Comparison of ENCODE assay signal across 11 mouse cellular contexts in the genomic region with DNA sequence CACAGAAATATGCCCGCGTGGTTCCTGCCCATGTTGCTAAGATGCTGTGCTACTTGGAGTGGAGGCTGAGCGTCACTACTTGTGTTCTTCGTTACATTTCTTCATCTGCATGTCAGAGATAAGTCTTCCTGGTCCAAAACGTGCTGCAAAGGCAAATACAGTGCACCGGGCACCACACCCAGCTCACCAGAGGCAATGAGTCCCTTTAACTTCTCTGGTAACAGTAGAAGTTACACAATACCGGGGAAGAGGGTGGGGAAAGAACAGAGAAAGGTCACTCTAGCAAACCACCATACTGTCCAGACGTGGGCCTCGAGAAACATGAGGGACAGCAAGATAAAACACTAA.
DNase-seq lines count a peak whose midpoint lies in the region; ATAC-seq and TF ChIP-seq lines count a peak whose summit lies in the region.
"Had no signal": no experiment of that assay in that cellular context is flagged by ENCODE, and none has a peak within 500 bp of the region (broad histone marks: within the 10 kb centered on the region; RNA-seq: fewer than 3 reads in every experiment).

No protein-coding gene starts in this region.

- no peak for ATAC-seq in midbrain, postnatal 0 days (ENCODE audit: low FRiP score)
- peak; percentile 94 for ATAC-seq in erythroid progenitor cell, adult 5-6 weeks (replicated peaks; ENCODE audit: low FRiP score, poor library complexity, severe bottlenecking)
- ATAC-seq in liver, embryonic 14.5 days (ENCODE audit: insufficient read depth): peak; percentile 86
- ATAC-seq in stomach, postnatal 0 days (ENCODE audit: low FRiP score, low TSS enrichment): peak; percentile 46; the same call in 1 of the 2 replicates
- ATAC-seq: Patski had no signal

- peak; percentile 90 for TF ChIP-seq EP300 in liver, embryonic 14.5 days (IDR thresholded peaks at IDR 0.05; ENCODE audit: low read depth)
- no peak for TF ChIP-seq EP300 in stomach, postnatal 0 days (optimal IDR thresholded peaks at IDR 0.05)

- H3K27ac ChIP-seq in midbrain, embryonic 10.5 days (replicated peaks): 0 out of 2 replicates have a peak overlapping the region, but pooled peaks have one; percentile 73
- no peak overlapping the region for H3K27ac ChIP-seq in midbrain, postnatal 0 days (ENCODE audit: low read depth, low read length)
- H3K27ac ChIP-seq in liver, embryonic 14.5 days: peak overlapping the region; percentile 81
- no peak overlapping the region; the same call in 1 of the 2 replicates for H3K27ac ChIP-seq in stomach, postnatal 0 days (replicated peaks)
- H3K27ac ChIP-seq: lung, embryonic 15.5 days had no signal

- no peak for TF ChIP-seq CTCF in midbrain, postnatal 0 days (IDR thresholded peaks at IDR 0.05)
- TF ChIP-seq CTCF in liver, embryonic 14.5 days (IDR thresholded peaks at IDR 0.05; ENCODE audit: low read depth): no peak
- TF ChIP-seq CTCF in stomach, postnatal 0 days (IDR thresholded peaks at IDR 0.05; ENCODE audit: low read depth): no peak

- DNase-seq in midbrain, embryonic 10.5 days (ENCODE audit: low spot score): no peak
- no peak for DNase-seq in midbrain, postnatal 0 days (ENCODE audit: low spot score)
- peak; percentile 68 to 73 (median 72) for DNase-seq in liver, embryonic 14.5 days (ENCODE audit: low read depth in 3 of 3, low spot score in 3 of 3)
- DNase-seq in stomach, postnatal 0 days (ENCODE audit: low spot score): peak; percentile 55
- no peak for DNase-seq in MN1 (ENCODE audit: low spot score)
- DNase-seq in Muller cell, postnatal 12 days (ENCODE audit: inconsistent ontology term): no peak
- DNase-seq: kidney, adult 8-10 months; thymus, postnatal 4 days had no signal

- H3K4me2 ChIP-seq in midbrain, postnatal 0 days (ENCODE audit: low read depth, low read length, poor library complexity, severe bottlenecking): no peak overlapping the region
- H3K4me2 ChIP-seq in liver, embryonic 14.5 days (ENCODE audit: low read depth): peak overlapping the region; percentile 18
- no peak overlapping the region for H3K4me2 ChIP-seq in stomach, postnatal 0 days (replicated peaks; ENCODE audit: low read depth)
- H3K4me2 ChIP-seq: lung, embryonic 15.5 days had no signal

- no peak overlapping the region for H3K9ac ChIP-seq in midbrain, postnatal 0 days (replicated peaks; ENCODE audit: low read length, poor library complexity, severe bottlenecking)
- H3K9ac ChIP-seq in liver, embryonic 14.5 days (replicated peaks): no peak overlapping the region
- H3K9ac ChIP-seq in stomach, postnatal 0 days (ENCODE audit: low read length): no peak overlapping the region
- H3K9ac ChIP-seq: lung, embryonic 15.5 days had no signal

- no peaks in the 10 kb centered on the region for H3K9me3 ChIP-seq in midbrain, embryonic 10.5 days (replicated peaks)
- H3K9me3 ChIP-seq in midbrain, postnatal 0 days (ENCODE audit: low read length): no peaks in the 10 kb centered on the region
- no peaks in the 10 kb centered on the region for H3K9me3 ChIP-seq in liver, embryonic 14.5 days (ENCODE audit: control insufficient read depth, low read length)
- no peaks in the 10 kb centered on the region for H3K9me3 ChIP-seq in stomach, postnatal 0 days (ENCODE audit: control insufficient read depth, low read length)
- H3K9me3 ChIP-seq: lung, embryonic 15.5 days had no signal

- WGBS in midbrain, embryonic 10.5 days: 90% methylated on average over 9 of the region's 9 CpGs
- WGBS in midbrain, postnatal 0 days: 86% methylated on average over 9 of the region's 9 CpGs
- WGBS in liver, embryonic 14.5 days (ENCODE audit: insufficient replicate concordance): 6% methylated on average over 9 of the region's 9 CpGs
- 51% methylated on average over 9 of the region's 9 CpGs for WGBS in stomach, postnatal 0 days

- H3K4me1 ChIP-seq in midbrain, embryonic 10.5 days: peaks cover 57% of the 10 kb centered on the region
- no peaks in the 10 kb centered on the region for H3K4me1 ChIP-seq in midbrain, postnatal 0 days (ENCODE audit: insufficient read depth, low read length)
- peaks cover 32 to 42% of the 10 kb centered on the region in 2 experiments for H3K4me1 ChIP-seq in liver, embryonic 14.5 days (replicated peaks; ENCODE audit: control insufficient read depth in 2 of 2, insufficient read depth in 2 of 2, low read length in 1 of 2)
- peaks cover 22% of the 10 kb centered on the region for H3K4me1 ChIP-seq in stomach, postnatal 0 days (replicated peaks; ENCODE audit: control insufficient read depth, insufficient read depth)

- no peaks in the 10 kb centered on the region for H3K27me3 ChIP-seq in midbrain, embryonic 10.5 days (ENCODE audit: low read depth, poor library complexity, severe bottlenecking)
- H3K27me3 ChIP-seq in midbrain, postnatal 0 days (ENCODE audit: insufficient read depth, low read length): no peaks in the 10 kb centered on the region
- no peaks in the 10 kb centered on the region for H3K27me3 ChIP-seq in liver, embryonic 14.5 days (ENCODE audit: control insufficient read depth, insufficient read depth, low read length)
- H3K27me3 ChIP-seq in stomach, postnatal 0 days (ENCODE audit: control insufficient read depth, insufficient read depth, low read length): no peaks in the 10 kb centered on the region
- H3K27me3 ChIP-seq: lung, embryonic 15.5 days; Patski had no signal

- 0 out of 2 replicates have a peak, but pooled peaks cover 3% of the 10 kb centered on the region for H3K36me3 ChIP-seq in midbrain, embryonic 10.5 days
- H3K36me3 ChIP-seq in midbrain, postnatal 0 days (ENCODE audit: insufficient read depth, low read length): no peaks in the 10 kb centered on the region
- H3K36me3 ChIP-seq in liver, embryonic 14.5 days (replicated peaks; ENCODE audit: control insufficient read depth, insufficient read depth, low read depth): no peaks in the 10 kb centered on the region
- no peaks in the 10 kb centered on the region for H3K36me3 ChIP-seq in stomach, postnatal 0 days (ENCODE audit: control insufficient read depth, insufficient read depth, low read length)
- H3K36me3 ChIP-seq: lung, embryonic 15.5 days had no signal

- no peak overlapping the region for H3K4me3 ChIP-seq in midbrain, embryonic 10.5 days
- H3K4me3 ChIP-seq in midbrain, postnatal 0 days (ENCODE audit: low read depth, low read length): no peak overlapping the region
- H3K4me3 ChIP-seq in liver, embryonic 14.5 days (ENCODE audit: insufficient read depth in 1 of 2, low read depth in 2 of 2, low read length in 2 of 2): no peak overlapping the region
- no peak overlapping the region for H3K4me3 ChIP-seq in stomach, postnatal 0 days (ENCODE audit: low read depth, low read length)
- H3K4me3 ChIP-seq: lung, embryonic 15.5 days had no signal

Comparison
In these comparisons a context has a peak if more than half of its experiments do, and no peak if none do; other contexts are left out.
1. H3K27ac ChIP-seq: peak in midbrain, embryonic 10.5 days (single experiment) and liver, embryonic 14.5 days (single experiment); none in midbrain, postnatal 0 days (single experiment) and stomach, postnatal 0 days (single experiment).
2. DNase-seq: peak in liver, embryonic 14.5 days (3 of 3) and stomach, postnatal 0 days (single experiment); none in midbrain, embryonic 10.5 days (single experiment), midbrain, postnatal 0 days (single experiment), MN1 (single experiment) and Muller cell, postnatal 12 days (single experiment).